Mouse (Mus musculus) frontal cortex, postnatal 14 days (tissue): ENCODE measurements around the gene Tcirg1.

ENCODE experiments used
- DNase-seq, 2 experiments: peaks; one replicate each; pipeline ENCODE4 v3.0.0; 2022; ENCODE audit warnings: low spot score in 2 of 2

The Tcirg1 gene

DNA sequence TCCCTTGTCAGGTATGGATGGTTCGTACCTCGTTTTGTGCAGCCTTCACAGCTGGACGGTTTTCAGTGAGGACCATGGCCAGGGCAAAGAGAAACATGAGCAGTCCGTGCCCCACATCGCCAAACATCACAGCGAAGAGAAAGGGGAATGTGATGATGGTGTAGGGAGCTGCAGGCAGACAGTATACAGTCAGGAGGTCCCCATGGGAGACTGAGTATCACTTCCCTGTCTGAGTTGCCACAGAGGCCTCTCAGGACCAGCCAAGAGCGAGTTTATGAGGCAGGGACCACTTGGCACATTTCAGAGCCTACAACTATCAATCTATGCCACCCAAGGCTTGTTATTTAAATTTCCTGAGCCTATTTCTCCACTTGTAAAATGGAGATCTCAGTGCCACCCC lies 8.0 kb downstream of the Tcirg1 start:
- no peak for DNase-seq

DNA sequence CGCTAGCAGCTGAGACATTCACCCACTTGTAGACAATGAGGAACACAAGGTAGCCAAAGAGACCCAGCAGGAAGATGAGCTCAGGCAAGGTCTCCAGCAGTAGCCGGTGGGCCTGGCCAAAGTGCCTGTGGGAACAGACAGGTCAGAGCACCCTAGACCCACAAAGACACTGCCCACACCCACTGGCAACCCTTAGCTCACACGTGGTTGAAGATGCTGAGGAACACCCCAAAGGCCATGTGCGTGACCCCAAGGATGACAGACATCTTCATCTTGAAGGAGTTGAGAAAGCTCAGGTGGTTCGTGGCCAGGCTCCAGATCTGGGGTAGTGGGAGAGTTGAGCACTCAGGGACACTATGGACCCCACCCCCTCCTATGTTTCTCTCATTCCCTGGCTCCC lies 9.4 kb downstream of the Tcirg1 start:
- DNase-seq: no peak

GRCm38 (mm10) chr19:3896208-3896607 lies 10.7 kb downstream of the Tcirg1 start:
- DNase-seq: peak in 1 of 2 experiments; percentile 10

DNA sequence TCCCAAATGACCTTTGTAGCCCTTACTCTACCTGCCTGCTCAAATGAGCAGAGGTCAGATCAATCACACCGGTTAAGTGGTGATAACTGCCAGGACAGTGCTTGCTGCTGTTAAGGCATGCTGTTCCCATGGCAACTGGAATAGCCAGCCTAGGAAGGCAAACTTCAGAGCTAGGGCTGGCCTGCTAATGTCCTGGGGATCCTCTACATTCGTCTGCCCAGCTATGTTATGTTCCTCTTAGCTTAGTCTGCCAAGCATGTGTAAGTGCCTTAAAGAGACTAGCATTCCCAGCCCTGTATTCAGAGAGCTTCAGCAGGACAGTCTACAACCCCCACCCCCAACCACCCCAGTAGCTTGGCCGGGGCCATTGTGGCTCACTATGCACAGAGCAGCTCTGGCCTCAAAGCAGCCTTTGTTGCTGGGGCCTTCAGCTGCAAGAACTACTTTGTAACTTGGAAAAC lies 11.7 kb downstream of the Tcirg1 start:
- peak in 1 of 2 experiments; percentile 24 for DNase-seq

GRCm38 (mm10) chr19:3894294-3894693 lies 12.6 kb downstream of the Tcirg1 start:
- DNase-seq: no peak

DNA sequence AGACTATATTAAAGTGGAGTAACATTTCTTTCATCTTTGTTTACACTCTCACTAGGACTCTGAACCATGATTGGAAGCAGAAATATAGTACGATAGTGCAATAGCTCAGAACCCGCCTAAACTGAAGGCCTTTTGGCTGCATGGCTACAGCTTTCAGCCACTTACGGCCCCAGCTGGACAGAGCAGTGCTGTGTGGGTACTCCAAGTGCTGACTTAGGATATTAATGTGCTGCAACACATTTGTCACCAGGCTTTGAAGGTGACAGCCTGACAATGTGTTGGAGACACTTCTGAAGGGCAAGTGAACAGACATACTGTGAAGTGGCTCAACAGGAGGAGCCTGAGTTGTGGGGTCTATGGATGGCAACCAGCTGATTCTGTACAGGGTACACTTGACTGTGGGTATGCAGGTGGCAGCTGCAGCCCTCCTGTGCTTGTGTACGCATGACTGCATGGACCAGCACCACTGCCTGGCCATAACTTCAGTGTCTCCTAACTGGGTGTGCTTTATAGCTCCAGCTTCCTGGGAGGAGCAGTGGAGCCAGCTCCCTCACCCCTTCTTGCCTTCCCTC lies 13.3 kb downstream of the Tcirg1 start:
- no peak for DNase-seq

- DNase-seq: no peak
Measured at GRCm38 (mm10) chr19:3890181-3890580, 16.8 kb downstream of the Tcirg1 start.

GRCm38 (mm10) chr19:3889096-3889495 lies 17.8 kb downstream of the Tcirg1 start:
- no peak for DNase-seq

DNA sequence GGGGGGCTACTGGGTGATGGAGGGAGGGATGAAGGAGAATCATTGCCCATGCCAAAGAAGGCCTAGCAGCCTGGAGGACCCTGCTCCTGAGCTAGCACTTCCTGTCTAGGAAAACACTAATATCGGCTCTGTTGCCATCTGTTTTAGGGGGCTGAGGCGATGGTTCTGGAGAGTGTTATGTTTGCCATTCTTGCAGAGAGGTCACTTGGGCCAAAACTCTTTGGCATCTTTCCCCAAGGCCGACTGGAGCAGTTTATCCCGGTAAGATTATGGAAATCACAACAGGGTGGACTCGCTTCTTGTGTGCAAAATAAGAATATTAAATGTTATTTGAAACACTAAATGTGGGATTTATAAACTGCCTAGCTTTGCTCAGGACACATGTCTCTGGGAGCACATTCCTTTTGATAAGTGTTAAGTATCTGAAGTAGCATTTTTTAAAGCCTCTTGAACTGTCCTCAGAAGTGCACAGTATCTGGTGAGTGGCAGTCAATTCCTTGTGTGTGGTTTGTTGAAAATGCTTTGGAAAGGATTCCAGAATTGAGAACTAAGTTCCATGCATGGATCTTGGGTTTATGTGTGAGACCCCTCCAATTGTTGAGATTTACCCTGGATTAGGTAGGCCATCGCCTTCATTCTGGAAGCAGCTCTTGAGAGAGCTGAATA lies 22.5 kb downstream of the Tcirg1 start:
- DNase-seq: no peak

- no peak for DNase-seq
Measured at GRCm38 (mm10) chr19:3882214-3882613, 24.7 kb downstream of the Tcirg1 start.

- no peak for DNase-seq
Measured at GRCm38 (mm10) chr19:3880054-3880848, 26.7 kb downstream of the Tcirg1 start.

GRCm38 (mm10) chr19:3875045-3875444 lies 31.9 kb downstream of the Tcirg1 start:
- DNase-seq: no peak

- no peak for DNase-seq
Measured at GRCm38 (mm10) chr19:3872373-3872772, 34.6 kb downstream of the Tcirg1 start.

GRCm38 (mm10) chr19:3871468-3871867 lies 35.5 kb downstream of the Tcirg1 start:
- DNase-seq: no peak

DNA sequence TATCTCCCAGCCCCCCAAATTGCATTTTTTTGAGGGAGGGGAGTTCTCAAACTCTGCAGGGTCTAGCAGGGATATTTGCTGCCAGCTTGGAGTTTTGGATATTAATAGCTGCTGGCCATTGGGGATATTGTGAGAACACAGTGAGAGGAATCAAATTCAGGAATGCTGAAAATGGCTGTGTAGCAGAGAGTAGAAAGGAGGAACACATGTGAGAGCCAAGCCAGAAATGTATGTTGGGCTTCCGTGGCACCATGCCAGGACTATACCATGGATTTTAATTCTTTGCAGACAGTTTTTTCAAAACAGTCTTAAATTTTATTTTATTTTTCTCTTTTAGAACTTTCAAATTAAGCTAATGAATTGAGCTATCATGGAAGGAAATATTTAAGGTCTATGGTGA lies 38.6 kb downstream of the Tcirg1 start:
- no peak for DNase-seq

DNA sequence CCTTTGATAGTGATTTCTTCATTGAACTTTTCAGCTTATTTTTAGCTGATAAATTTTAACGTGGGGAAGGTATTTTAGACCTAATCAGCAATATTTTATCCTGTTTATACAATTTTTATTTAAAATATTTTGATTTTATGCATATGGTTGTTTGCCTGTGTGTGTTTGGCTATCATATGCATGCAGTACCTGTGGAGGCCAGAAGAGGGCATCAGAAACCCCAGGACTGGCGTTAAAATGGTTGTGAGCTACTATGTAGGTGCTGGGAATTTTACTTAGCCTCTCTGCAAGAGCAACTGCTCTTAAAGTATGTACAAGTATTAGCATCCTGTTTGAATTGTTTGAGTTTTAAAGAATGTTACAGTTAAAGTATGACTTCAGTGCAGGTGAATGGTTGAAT lies 42.0 kb downstream of the Tcirg1 start:
- DNase-seq: no peak

DNA sequence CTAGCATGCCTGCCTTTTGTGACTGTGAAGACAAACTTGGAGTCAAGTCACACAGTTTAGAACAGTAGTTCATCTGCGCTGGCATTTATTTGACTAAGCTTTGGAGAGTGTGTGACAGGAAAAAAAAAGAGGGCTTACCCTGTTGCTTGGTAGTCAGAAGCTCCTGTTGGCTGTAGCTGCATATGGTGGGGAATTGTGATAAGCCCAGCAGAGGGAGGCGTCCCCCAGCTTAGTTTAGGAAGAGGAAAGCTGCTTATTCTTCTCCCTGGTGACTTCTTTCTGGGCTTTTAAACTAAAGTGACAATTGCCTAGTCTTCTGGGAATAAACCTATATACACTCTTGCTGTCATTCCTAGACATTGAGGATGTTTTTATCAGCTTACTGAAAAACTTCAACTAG lies 44.2 kb downstream of the Tcirg1 start:
- DNase-seq: no peak

GRCm38 (mm10) chr19:3857220-3857619 lies 49.7 kb downstream of the Tcirg1 start:
- no peak for DNase-seq

- no peak for DNase-seq
Measured at GRCm38 (mm10) chr19:3855601-3856000, 51.3 kb downstream of the Tcirg1 start.

- DNase-seq: no peak
Measured at GRCm38 (mm10) chr19:3855091-3855490, 51.8 kb downstream of the Tcirg1 start.

DNA sequence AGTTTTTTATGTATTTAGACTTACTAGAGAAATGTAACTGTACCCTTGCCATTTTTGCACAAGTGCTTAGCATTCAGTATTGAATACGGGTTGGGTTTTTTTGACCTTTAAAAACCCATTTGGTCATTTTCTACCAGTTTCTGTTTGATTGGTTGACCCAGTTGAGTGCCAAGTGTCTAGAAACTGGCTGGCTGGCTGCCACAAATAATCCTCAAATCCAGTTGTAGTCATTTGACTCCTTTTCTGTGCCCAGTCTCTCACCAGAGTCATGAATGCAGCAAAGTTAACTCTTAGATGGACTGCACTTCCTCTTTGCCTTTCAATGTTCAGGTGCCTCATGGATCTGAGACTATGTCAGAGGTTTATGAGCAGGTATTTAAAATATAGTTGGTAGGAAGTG lies 53.0 kb downstream of the Tcirg1 start:
- DNase-seq: no peak

DNA sequence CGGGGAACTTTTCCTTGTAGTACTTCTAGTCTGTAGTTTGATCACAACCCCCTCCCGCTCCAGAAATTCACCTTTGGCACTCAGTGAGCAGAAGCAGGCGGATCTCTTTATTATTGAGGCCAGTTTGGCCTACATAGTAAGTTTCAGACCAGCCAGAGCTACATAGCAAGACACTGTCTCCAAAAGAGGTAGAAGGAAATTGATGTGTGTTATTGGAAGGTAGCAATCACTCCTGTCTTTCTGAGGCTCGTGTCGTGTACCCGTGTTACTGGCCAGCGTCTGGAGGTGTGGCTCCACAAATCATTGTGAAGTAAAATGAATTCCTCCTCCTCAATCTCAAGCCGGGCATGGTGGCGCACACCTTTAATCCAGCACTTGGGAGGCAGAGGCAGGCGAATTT lies 53.8 kb downstream of the Tcirg1 start:
- DNase-seq: no peak
